Mouse (Mus musculus): ENCODE measurements around the gene Aldh1a3.

Aldh1a3 gene

DNA sequence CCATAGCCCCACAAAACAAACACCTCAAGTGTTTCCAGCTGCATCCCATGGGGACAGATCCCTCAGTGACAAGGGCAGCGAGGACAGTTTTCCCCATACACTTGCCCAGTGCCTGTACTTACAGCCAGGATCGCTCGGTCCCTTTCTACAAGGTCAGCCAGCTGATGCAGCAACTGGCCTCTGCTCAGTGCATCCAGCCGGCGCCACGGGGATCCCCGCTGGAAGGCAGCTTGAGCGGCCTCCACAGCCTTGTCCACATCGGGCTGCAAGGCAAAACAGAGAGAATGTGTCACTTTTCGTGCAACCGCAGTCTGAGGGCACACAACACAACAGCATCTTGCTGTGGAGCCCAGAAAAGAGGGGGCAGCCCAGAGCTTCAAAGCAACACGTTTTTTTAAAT, 8.3 kb downstream of the Aldh1a3 start:
- CTCF ChIA-PET = interaction anchor here (0.7 kb wide), 1 partner anchor 20 kb away, joined by 6 read pairs; no protein-coding TSS in a partner anchor

DNA sequence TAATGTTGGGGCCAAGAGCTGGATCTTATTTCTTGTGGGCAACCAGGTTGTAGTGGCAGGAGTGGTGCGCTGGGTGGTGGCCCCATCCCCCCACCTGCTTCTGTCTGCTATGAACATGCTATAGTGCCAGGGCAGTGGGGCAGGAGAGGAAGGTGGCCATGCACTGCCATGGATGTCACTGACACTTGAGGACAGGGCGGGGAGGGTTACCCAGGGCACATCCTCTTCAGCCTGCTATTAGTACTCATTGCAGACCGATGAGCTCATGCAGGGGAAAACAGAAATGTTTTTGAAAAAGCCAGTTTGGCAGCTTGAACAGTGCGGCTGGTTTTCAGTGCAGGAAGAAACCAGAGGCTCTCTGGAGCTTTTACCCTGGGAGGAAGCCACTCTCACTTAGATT, 10.5 kb downstream of the Aldh1a3 start:
- CTCF ChIA-PET = no interaction called here

DNA sequence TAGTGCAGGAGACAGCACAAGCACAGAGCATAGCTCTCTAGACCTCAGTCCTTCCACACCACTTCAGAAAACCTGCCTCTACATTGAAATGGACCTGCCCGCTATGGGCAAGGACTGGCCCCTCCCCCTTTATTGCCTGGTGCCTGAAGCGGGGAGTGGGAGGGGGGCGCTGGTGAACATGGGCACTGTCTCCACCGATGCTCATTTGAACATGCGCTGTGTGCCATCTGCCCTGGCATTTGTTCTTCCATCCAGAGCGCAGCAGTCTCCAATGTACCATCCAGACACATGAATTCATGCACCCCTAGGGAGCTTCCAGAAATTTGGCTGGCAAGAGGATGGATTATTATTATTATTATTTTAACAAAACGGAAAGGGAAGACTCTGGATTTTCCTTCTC, 14.2 kb downstream of the Aldh1a3 start:
- CTCF ChIA-PET = interaction anchor here (0.5 kb wide), 1 partner anchor 54 kb away, joined by 10 read pairs; no protein-coding TSS in a partner anchor

DNA sequence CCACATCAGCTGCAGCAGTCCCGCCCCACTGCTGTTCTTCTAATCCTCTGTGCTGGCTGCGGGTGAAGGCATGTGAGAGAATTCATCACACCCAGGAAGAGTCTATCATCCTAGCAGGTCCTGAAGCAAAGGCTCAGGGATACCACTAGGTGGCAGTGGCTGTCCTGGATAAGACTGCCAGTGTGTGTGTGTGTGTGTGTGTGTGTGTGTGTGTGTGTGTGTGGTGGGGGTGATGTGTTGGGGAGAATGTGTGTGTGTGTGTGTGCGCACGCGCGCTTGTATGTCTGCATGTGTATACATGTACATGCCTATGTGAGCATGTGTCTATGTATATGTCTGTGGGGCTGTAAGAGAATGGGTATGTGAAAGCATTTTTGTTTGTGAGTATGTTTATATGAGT, 17.9 kb downstream of the Aldh1a3 start:
- CTCF ChIA-PET = no interaction called here

DNA sequence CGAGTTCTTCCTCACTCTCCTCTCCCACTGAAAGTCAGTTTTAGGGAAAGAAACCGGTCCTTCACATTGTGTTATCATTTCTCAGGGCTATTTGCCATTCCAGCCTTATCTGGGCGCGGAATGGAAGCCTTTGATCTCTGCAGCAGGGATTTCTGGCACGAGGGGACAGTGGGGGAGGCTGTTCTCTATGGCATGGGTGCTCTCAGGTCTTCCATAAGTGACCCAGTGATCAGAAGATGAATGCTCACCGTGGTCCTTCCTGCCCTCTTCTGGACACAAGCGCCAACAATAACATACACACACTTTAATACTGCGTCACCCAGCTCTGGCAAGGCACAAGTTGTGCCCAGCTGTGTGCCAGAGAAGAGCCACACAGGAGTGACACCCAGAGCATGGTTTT, 20.3 kb downstream of the Aldh1a3 start:
- CTCF ChIA-PET = no interaction called here

DNA sequence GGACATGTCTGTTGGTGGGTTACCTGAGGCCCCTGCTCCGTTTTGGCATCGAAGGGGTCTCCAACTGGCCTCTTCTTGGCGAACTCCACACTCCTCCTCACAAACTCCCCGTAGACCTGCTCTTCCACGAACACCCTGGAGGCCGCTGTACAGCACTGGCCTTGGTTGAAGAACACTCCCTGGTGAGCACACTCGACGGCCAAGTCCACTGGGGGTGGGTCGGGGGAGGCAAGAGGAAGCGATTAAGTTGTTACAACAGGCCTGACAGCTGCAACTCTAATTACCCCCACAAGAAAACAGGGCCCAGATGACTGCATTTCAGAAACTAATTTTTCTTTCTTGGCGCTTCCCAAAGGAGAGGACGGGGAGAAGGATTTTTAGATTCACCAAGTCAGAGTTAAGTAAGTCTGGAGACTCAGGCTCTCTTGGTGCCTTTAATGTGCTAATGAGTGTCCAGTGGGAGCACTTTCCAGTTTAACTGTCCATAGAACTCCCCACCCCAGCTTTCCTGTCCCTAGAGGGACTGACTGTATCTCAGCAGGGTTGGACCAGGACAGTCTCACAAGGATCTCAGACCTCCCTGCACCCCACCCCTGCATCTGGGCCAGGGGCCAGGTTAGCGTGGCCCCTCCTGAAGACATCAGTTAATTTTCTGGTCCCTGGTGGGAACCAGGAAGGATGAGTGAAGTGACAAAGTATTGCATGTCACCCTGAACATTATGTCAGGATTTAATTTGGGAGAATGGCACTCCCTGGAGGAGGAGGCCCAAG, 21.2 kb downstream of the Aldh1a3 start:
- CTCF ChIA-PET = no interaction called here

DNA sequence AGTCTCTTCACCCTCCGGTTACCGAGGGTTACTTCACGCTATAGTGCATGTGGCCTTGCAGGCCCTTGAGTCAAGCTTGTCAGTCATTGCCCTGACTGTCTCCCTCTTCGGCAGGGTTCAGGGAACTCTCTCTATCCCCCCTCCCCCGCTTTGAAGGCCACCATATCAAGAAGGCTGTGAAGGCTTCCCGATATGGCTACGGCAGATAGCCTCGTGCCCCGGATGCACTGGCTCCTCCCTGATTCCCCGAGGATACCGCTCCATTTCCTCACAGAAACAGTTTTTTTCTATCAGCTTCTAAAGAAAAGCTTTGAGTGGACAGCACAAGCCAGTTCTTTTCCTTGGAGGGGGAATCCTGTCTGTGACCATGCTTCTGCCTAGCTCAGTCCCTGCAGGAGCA, 21.8 kb downstream of the Aldh1a3 start:
- CTCF ChIA-PET = no interaction called here

DNA sequence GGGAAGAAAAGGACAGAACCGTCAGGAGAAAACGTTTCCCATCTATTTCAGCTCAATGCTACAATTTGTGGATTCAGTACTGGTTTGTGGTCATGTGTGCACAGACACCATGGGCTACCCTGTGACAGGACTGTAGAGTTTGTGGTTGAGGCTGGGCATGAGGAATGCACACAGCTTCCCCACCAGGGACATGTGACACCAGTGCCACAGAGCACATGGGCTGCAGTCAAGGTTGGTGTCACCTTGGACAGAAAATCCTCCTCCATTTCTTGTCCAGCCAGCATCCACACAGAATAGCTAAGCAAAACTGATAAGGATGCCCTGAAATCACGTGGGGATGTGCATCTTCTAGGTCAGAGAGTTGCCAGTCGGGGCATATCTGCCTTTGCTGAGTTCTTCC, 22.5 kb downstream of the Aldh1a3 start:
- CTCF ChIA-PET = no interaction called here

DNA sequence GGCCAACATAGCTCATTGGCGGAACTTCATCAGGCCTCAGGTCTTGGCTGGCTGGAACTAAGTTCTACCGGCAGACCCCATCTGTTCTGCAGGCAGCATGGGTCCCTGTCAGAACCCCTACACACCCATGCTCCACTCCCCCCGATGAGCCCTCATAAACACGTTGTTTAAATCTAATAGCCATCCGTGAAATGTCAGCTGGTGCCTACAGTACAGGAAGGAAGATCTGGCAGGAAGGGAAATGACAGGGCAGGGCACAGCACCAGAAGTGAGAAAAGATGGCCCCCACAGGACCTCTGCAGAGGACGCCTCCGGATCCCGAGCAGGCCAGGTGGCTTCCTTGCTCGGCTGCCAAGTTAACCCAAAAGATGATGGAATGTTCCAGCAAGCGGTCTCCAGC, 23.2 kb downstream of the Aldh1a3 start:
- CTCF ChIA-PET = no interaction called here

DNA sequence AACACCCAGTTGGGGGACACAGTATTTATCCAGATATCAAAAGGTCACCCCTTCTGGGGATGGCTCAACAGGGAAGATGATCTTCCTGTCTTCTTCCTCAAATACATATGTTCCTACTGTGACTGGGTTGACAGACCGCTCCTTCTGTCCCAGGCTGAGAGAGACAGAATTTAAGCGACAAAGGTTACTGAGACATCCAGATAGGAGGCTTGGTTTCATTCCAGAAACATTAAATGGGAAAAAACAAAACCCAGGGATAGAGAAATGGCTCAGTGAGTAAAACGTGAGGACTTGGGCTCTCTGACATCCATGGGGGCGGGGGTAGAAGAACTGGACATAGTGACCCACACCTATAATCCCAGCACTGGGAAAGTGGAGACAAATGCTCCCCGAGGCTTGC, 24.4 kb downstream of the Aldh1a3 start:
- CTCF ChIA-PET = no interaction called here

DNA sequence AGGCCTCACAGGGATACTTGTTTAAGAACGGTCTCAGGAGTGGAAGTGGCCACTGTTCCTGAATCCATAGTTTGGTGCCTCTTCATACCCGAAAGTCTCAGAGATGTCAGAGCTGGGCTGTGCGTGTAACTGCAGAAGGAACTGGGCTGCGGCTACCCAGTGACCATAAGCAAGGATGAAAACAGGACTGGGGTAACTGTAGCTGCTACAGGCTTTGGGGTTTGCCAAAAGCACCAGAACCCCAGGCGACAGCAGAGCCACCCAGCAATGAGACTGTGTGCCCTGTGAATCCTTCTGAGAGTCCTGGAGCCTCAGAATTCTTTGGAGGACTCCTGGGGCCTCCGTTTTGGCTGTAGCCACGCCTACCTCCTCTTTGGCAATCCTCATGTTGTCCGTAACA, 25.7 kb downstream of the Aldh1a3 start:
- CTCF ChIA-PET = no interaction called here

DNA sequence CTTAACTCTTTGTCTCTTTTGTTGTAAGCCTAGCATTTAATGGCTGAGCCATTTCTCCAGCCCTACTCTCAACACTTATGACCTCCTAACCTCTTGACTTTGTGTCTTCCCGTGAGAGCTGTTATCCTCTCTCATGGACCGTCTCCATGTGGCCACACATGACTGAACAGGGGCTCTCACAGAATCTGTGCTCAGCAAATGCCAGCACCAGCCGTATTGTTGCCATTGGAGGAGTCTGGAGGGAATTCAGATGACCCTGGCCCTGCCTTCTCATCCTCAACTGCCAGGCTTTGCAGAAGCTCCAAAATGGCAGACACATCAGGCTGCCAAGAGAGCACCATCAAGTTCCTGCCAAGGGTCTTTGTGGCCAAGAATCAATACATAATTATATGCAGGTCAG, 30.0 kb downstream of the Aldh1a3 start:
- CTCF ChIA-PET = no interaction called here

DNA sequence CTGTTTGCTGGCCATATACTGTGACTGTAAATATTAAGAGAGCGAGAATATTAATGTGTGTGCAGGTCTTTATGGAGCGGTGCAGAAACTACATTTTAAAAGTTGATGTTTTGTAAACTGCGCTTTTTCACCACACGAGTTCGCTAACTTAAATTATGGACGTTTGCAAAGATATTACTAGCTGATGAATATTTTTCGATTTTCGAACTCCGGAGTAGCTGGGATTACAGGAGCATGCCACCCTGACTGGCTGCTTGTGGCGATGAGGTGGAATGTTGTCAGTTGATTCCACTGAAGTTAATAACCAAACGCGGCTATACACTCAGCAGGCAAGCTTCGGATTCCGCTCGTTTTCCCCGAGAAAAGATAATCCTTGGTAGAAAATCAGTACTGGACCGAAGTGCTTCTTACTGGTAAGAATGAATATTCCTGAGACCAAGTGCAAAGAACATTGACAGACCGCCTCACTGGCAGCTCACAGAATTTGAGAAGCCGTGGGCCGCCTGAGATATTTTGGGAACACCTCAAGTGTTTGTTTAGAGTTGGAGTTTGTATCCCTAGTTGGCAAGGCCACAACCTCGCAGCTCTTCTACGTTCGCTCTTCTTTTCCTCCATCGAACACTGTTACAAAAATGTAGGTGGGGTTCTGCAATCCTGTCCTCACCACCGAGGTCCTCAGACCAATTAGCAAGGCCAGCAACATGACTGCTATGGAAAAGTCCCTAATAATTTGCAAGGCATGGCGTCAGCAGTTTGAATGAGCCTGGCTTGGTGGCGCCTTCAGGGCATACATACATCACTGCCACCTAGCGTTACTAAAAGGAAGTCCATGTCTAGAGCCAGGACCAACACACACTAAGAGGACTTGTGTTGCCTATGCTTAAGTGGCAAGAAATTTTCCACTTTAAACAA, 38.4 kb downstream of the Aldh1a3 start:
- CTCF ChIA-PET = interaction anchor here (0.7 to 1.3 kb wide), 3 partner anchors 12 to 89 kb away, joined by 3 to 4 read pairs (median 3); no protein-coding TSS in a partner anchor

DNA sequence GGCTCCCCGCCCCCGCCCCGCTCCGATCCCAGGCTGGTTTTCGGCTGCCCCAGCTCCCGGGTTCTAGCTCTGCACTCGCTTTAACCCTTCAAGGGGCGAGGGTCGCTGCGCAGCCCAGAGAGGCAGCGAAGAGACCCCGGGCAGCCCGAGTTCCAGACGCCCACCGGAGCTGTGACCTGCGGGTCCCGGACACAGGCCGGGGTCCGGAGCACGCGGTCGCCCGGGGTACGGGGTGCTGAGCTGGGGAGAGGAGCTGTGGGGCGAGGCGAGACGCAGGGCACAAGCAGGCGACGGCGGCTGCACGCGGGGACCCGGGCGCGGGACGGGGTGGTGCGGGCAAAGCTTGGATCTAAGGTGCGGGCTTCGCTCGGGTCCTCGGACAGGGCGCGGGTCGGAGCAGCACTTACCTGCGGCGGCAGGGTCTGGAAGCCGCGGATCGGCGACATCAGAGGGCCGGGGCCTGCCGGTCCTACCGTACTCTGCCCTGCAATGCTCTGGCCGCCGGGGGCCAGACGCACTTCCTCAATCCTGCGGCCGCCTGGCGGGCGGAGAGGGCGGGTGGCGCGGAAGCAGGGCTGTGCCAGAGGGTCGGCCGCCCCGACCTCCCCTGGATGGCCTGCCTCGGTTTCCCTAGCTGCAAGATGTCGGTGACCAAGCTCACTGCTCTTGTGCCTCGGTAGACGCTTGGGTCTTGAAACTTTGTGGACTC, 39.4 kb downstream of the Aldh1a3 start, which contains the start of gene Lrrk1:
TSS of gene Lrrk1 (minus strand) at position 538 of the 709 bp plus-strand sequence.
- CTCF ChIA-PET = interaction anchor here (0.6 to 1.3 kb wide), 2 partner anchors 88 to 283 kb away, joined by 3 read pairs; no protein-coding TSS in a partner anchor

DNA sequence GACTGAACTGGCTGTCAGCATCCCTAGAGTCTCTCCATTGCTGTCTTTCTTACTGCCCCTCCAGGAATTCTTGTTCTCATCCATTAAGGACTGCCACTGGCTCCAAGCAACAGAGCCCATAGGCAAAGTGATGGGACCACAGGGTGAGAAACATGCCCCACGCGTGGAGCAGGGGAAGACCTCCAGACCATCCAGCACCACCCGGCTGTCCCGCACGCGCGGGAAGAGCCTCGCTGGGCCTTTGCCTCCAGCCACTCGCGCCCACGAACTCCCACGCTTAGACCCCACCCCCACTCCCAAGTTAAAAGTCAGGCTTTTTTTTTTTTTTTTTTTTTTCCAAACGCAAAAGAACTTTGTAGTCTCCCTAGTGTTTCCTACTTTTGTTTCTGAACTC, 39.9 kb downstream of the Aldh1a3 start:
- CTCF ChIA-PET = no interaction called here

DNA sequence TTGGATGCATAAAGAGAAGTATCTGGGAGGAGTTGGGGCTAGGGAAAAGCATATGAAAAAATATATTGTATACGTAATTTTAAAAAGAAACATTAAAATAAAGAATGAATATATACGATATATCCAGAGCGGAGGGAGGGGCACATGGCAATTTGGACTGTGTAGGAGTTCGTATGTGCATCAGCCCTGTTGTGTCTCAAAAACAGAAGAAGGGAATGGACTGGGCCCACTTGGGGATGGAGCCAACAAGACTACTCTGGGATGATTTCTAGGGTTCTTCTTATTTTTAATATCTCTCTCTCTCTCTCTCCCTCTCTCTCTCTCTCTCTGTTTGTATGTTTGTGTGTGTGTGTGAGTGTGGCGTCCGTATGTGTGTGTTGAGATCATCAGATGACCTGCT, 40.9 kb downstream of the Aldh1a3 start:
- CTCF ChIA-PET = no interaction called here

DNA sequence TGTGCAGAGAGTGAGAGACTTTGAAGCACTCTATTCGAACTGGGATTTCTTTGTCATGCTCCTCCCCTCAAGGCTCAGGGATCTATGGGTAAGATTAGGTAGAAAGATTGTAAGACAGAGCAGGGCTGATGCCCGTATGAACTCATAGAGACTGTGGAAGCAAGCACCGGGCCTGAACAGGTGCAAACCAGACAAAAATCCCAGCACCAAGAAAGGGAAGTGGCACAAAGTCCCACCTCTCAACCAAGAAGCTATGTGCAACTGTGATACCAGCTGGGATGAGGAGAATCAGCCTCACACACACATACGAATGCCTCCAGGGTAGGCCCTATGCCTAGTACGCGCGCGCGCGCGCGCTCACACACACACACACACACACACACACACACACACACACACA, 41.5 kb downstream of the Aldh1a3 start:
- CTCF ChIA-PET = no interaction called here

DNA sequence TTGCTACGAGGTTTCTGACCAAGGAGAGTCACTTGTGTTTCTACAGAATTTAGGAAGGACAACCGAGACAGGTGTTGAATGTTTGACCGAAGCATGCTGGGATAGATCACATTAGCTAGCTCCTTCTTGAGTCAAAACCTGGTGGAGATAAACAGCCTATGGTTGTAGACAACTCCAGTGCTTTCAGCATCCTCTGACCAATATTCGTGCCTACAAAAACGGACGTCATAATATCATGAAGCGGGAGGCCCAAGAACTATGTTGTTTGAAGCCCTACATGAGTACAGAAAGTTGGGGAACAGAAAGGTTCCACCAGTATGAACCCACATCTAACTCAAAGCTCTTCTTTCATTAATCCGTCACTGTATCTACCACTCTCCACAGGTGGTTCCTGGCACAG, 42.4 kb downstream of the Aldh1a3 start:
- CTCF ChIA-PET = interaction anchor here (0.6 kb wide), 1 partner anchor 30 kb away, joined by 3 read pairs; no protein-coding TSS in a partner anchor

DNA sequence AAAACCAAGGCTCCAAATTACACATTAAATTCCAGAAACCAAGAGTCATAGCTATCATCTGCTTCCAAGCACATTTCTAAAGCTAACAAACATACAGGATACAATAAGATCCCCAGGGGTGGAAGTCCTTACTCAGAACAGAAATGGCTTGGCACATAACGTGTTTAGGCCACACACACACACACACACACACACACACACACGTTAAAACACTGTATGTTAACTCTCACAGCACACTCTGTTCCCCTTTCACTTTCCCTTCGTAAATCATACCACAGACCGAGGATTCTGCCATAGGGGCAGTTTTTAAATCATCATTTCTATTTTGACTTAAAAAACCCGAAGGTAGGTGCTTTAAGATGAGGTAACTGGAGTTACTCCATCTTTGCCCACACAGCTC, 43.1 kb downstream of the Aldh1a3 start:
- CTCF ChIA-PET = interaction anchor here (0.7 kb wide), 1 partner anchor 84 kb away, joined by 4 read pairs; no protein-coding TSS in a partner anchor

DNA sequence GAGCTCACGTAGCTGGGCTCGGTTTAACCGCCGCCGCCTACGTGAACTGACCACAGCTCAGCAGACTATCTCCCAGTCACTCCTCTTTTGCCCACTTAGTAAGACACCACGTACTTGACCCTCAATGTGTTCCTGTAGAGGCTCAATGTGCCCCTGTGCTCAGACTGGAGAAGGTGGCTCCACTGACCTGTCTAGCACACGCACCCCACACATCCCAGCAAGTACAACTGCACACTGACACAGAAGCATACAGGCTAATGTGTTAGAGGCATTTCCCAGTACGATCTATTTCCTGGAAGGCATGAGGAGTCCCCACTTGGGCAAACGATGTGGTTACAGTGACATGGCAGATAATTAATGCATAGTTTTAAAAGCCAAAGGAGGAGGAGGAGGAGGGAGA, 50.8 kb downstream of the Aldh1a3 start:
- CTCF ChIA-PET = interaction anchor here (0.5 kb wide), 1 partner anchor 34 kb away, joined by 5 read pairs; no protein-coding TSS in a partner anchor

DNA sequence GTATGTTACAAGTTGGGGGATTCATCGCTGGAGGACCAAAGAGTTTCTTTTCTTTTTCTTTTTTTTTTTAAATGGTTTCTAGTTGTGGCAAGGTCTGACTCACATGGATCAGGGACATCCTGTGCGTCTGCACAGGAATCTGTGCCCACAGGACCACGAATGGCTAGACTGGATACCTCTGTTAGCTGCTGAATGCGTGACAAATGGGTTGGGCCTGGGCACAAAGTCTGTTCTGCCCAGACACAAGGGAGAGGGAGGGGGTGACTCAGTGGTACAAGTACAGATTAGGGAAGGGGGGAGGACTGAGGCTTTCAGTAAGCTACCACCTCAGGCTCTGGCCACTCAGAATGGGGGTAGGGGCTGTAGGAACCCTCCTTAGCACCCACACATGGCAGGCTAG, 51.6 kb downstream of the Aldh1a3 start:
- CTCF ChIA-PET = no interaction called here

DNA sequence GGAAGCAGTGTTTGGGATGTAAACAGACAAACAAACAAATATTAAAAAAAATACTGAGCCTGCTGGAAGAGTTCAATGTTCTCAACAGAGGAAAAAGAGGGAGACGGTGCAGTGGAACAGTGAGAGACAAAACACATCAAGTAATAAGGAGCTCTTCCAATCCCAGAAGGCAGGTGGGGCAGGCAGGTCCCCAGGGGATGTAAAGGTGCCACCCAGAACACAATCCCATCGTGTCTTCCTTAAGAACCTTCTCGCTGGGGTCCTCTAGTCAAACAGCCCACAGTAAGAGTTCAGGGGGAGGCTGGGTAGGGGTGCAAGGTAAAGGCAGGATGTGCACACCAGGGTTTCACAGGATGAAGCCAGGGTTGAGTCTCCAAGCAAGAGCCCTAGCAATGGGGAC, 53.9 kb downstream of the Aldh1a3 start:
- CTCF ChIA-PET = no interaction called here

Data from spleen, embryonic (tissue).